Mouse (Mus musculus): ENCODE measurements around the gene Sh3bgrl3.

DNA sequence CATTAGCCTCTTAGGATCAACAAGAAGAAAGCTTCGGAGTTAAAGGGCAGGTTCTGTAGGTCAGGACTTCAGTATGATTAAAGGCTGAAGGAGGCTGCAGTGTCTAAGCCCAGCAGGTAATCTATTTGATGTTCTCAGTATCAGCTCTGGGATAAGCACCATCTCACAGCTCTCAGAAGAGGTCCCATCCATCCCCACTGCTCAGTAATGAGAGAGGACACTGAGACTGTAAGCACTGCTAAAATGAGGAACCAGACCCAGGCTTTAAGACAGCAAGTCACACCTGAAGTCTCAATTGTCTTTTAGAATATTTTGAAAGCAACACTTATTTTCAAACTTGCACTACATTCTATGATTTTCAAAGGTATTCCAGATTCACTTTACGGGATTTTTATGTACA, 29.0 kb upstream of the Sh3bgrl3 start:
- no peak for TF ChIP-seq CTCF (IDR thresholded peaks at IDR 0.05; ENCODE audit: low read depth)
- no peak for TF ChIP-seq EP300 (IDR thresholded peaks at IDR 0.05; ENCODE audit: low read depth)

All from liver, postnatal 0 days (tissue).